Mouse (Mus musculus) neural tube, embryonic 12.5 days (tissue): ENCODE results near the gene Mthfsl. TPM values are rescaled to one million over a fixed set of nuclear protein-coding genes. Genes with fewer than 3 reads are reported as not detected.
"Not testable (repeated sequence)": the region's sequence is repeated elsewhere in the genome, so short reads cannot be mapped to it uniquely, and the experiment has no call there.

Experiments used
- ATAC-seq: fragments of 200-750 bp; cut with Nextera tagmentation; 2 replicates; pipeline ENCODE4 v1.8.0; 2017; ENCODE audit warnings: low read depth, mild to moderate bottlenecking, moderate TSS enrichment, moderate library complexity; ENCODE audit not compliant: low FRiP score
- H3K27ac ChIP-seq: fragments of 300-500 bp; sonication (generic); 2 replicates; pipeline ENCODE4 v1.5.1; 2016
- H3K27me3 ChIP-seq: fragments of 300-500 bp; sonication (generic); replicated peaks from 2 replicates; pipeline ENCODE4 v1.6.1; 2016; ENCODE audit warnings: mild to moderate bottlenecking
- H3K36me3 ChIP-seq: fragments of 300-500 bp; sonication (generic); 2 replicates; pipeline ENCODE4 v1.6.1; 2016; ENCODE audit warnings: mild to moderate bottlenecking
- H3K4me1 ChIP-seq: fragments of 300-500 bp; sonication (generic); 2 replicates; pipeline ENCODE4 v1.6.1; 2016
- H3K4me2 ChIP-seq: fragments of 300-500 bp; sonication (generic); replicated peaks from 2 replicates; pipeline ENCODE4 v1.6.1; 2016; ENCODE audit warnings: mild to moderate bottlenecking
- H3K4me3 ChIP-seq: fragments of 300-500 bp; sonication (generic); 2 replicates; pipeline ENCODE4 v1.5.1; 2016
- H3K9ac ChIP-seq: fragments of 300-500 bp; sonication (generic); 2 replicates; pipeline ENCODE4 v1.6.1; 2016; ENCODE audit warnings: mild to moderate bottlenecking
- H3K9me3 ChIP-seq: fragments of 300-500 bp; sonication (generic); 2 replicates; pipeline ENCODE4 v1.6.1; 2016; ENCODE audit warnings: mild to moderate bottlenecking
- WGBS: fragments of 180-500 bp; shearing (Covaris S2); methylation state at CpG from one replicate; pipeline ENCODE4 v1.1.7; 2016; 5-methylcytosine and 5-hydroxymethylcytosine counted together
- polyA plus RNA-seq: library from polyadenylated mRNA; unstranded; fragments of >200 nt; fragmentation: Nextera tagmentation; extraction: Ambion mirVana; gene quantifications from 2 replicates; pipeline ENCODE4 v1.2.1, GENCODE M21; 2016

Mthfsl gene
- polyA plus RNA-seq, 1 experiment from 2014 or later = 30.9 TPM

DNA sequence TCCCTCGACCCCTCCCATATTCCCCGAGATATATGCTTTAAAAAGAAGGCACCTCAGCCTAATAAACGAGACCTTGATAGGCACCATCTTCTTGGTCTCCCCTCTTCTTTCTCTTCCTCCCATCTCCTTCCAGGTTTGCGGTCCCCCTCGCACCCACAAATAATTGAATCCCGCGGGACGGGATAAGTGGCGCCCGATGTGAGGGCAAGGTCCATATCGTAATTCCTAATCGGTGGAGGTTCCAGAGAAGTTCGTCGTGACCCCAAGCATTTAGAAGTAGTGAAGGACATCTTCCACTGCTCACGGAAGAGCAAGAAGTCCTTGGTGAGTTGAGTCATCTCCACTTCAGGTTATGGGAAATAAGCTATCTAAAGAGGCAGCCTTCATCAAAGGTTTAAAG lies 69.4 kb downstream of the Mthfsl start:
- not testable (repeated sequence) for H3K9me3 ChIP-seq, H3K9ac ChIP-seq, H3K4me3 ChIP-seq, ATAC-seq, H3K27ac ChIP-seq, H3K36me3 ChIP-seq, H3K27me3 ChIP-seq, H3K4me2 ChIP-seq, H3K4me1 ChIP-seq
- 95% methylated on average over 13 of the region's 15 CpGs for WGBS

Other genes with a start within 250 kb of the Mthfsl start
- gene Syncrip, start 237.7 kb downstream of the Mthfsl start, polyA plus RNA-seq = 102 and 104 TPM in 2 replicates
- 13.8 and 14.7 TPM in 2 replicates for gene Zfp949, start 172.3 kb downstream of the Mthfsl start, polyA plus RNA-seq
- gene Trim43a, start 139.4 kb downstream of the Mthfsl start, polyA plus RNA-seq = 0.15 TPM in 1 of 2 replicates, not detected in the other
- not detected in 2 replicates for gene Bcl2a1d, start 11.6 kb upstream of the Mthfsl start, polyA plus RNA-seq
- 0.19 TPM in 1 of 2 replicates, not detected in the other for gene Trim43c, start 118.9 kb upstream of the Mthfsl start, polyA plus RNA-seq
- not detected in 2 replicates for gene Bcl2a1a, start 236.6 kb upstream of the Mthfsl start, polyA plus RNA-seq